Mouse (Mus musculus): ENCODE data around the gene Zdhhc22.

GRCm38 (mm10) chr12:86973706-86974105, 16.5 kb downstream of the Zdhhc22 start:
- TF ChIP-seq EP300 (IDR thresholded peaks at IDR 0.05; ENCODE audit: insufficient read depth, low read depth, low read length), result no peak
- TF ChIP-seq CTCF (IDR thresholded peaks at IDR 0.05; ENCODE audit: low read depth, low read length), result no peak
